9 mouse cellular contexts compared by ENCODE assay signal in the genomic region with DNA sequence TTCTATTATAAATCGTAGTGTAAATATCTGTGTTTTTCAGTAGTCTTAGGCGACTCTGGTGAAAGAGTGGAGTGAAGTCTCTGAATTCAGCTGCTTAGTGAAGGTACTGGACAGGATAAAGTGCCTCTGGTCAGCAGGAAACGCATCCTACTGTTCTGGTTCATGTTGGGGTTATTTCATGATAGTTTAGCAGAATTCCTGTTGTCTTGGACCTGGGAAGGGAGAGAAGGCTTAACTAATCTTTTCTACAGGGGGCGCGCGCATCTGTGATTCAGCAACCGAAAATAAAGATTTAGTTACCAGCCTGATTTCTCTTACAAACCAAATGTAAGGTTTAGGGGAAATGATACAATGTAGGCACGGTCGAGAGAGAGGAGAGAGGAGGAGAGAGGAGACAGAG. TPM values are rescaled to one million over a fixed set of nuclear protein-coding genes. Genes with fewer than 3 reads are reported as not detected.
DNase-seq lines count a peak whose midpoint lies in the region; ATAC-seq and TF ChIP-seq lines count a peak whose summit lies in the region.
"Had no signal": no experiment of that assay in that cellular context is flagged by ENCODE, and none has a peak within 500 bp of the region (broad histone marks: within the 10 kb centered on the region; RNA-seq: fewer than 3 reads in every experiment).

No protein-coding gene starts in this region.

- TF ChIP-seq EP300 in heart, postnatal 0 days (IDR thresholded peaks at IDR 0.05; ENCODE audit: low read depth) = no peak

- H3K9ac ChIP-seq in heart, postnatal 0 days (replicated peaks; ENCODE audit: low read depth, low read length) = peak overlapping the region; percentile 64

- 14% methylated on average over 9 of the region's 9 CpGs for WGBS in heart, postnatal 0 days

- no peak for ATAC-seq in heart, postnatal 0 days (ENCODE audit: insufficient read depth, low read depth)

- peak; percentile 24; the same call in 1 of the 2 replicates for TF ChIP-seq CTCF in heart, postnatal 0 days (IDR thresholded peaks at IDR 0.05; ENCODE audit: low read depth)

- H3K4me3 ChIP-seq in heart, postnatal 0 days (ENCODE audit: low read depth, low read length) = peak overlapping the region; percentile 99

- H3K27ac ChIP-seq in heart, postnatal 0 days (ENCODE audit: low read depth) = peak overlapping the region; percentile 99

- DNase-seq in cerebellum, adult 8-10 months = peak; percentile 35
- DNase-seq in cerebellum, postnatal 4 days (ENCODE audit: low spot score in 2 of 2) = no peak
- DNase-seq in B cell, adult 2 months = peak; percentile 44 to 52
- DNase-seq in embryo, embryonic 9.5 days (ENCODE audit: extremely low spot score) = peak; percentile 45
- peak; percentile 60 for DNase-seq in heart, postnatal 0 days (ENCODE audit: low spot score)
- peak; percentile 60 to 77 for DNase-seq in kidney, postnatal 25 days
- DNase-seq in lung, postnatal 36 days = peak; percentile 81
- DNase-seq in thymus, postnatal 25 days = peak; percentile 51

- no peaks in the 10 kb centered on the region for H3K27me3 ChIP-seq in heart, postnatal 0 days (ENCODE audit: control insufficient read depth, insufficient read depth, low read length)

- peaks cover 26% of the 10 kb centered on the region; the same call in 1 of the 2 replicates for H3K4me1 ChIP-seq in heart, postnatal 0 days (ENCODE audit: control insufficient read depth, insufficient read depth)

- peak overlapping the region; percentile 86 for H3K4me2 ChIP-seq in heart, postnatal 0 days (ENCODE audit: low read depth, low read length)

- no peaks in the 10 kb centered on the region for H3K9me3 ChIP-seq in heart, postnatal 0 days (replicated peaks; ENCODE audit: control insufficient read depth, low read length)

- H3K36me3 ChIP-seq in heart, postnatal 0 days (replicated peaks; ENCODE audit: control insufficient read depth, insufficient read depth, low read length) = peaks cover 15% of the 10 kb centered on the region

RNA-seq across cellular contexts. Expression of a gene that starts 0.9 kb away (rescaled TPM):
- total RNA-seq in heart, postnatal 0 days (2014; rRNA removed; ENCODE audit: low replicate concordance) = 1,358 and 1,465 TPM in 2 replicates
- polyA plus RNA-seq in heart, postnatal 0 days (2015; fragmentation: Nextera tagmentation; extraction: Ambion mirVana) = 616 and 625 TPM in 2 replicates

RNA-seq across cellular contexts. Expression of a gene that starts 4.1 kb away (rescaled TPM):
- not detected in 2 replicates for total RNA-seq in heart, postnatal 0 days (2014; rRNA removed; ENCODE audit: low replicate concordance)
- polyA plus RNA-seq in heart, postnatal 0 days (2015; fragmentation: Nextera tagmentation; extraction: Ambion mirVana) = 0.36 and 0.55 TPM in 2 replicates
- total RNA-seq: layer of hippocampus, adult 18-20 months had no signal

RNA-seq across cellular contexts. Expression of a gene that starts 5.0 kb away (rescaled TPM):
- 1.6 and 4.1 TPM in 2 replicates for total RNA-seq in heart, postnatal 0 days (2014; rRNA removed; ENCODE audit: low replicate concordance)
- 105 and 111 TPM in 2 replicates for polyA plus RNA-seq in heart, postnatal 0 days (2015; fragmentation: Nextera tagmentation; extraction: Ambion mirVana)

RNA-seq across cellular contexts. Expression of a gene that starts 8.4 kb away (rescaled TPM):
- 0.39 TPM in 1 of 2 replicates, not detected in the other for total RNA-seq in heart, postnatal 0 days (2014; rRNA removed; ENCODE audit: low replicate concordance)
- polyA plus RNA-seq in heart, postnatal 0 days (2015; fragmentation: Nextera tagmentation; extraction: Ambion mirVana) = 0.04 and 0.12 TPM in 2 replicates

RNA-seq across cellular contexts. Expression of a gene that starts 25.7 kb away (rescaled TPM):
- total RNA-seq in heart, postnatal 0 days (2014; rRNA removed; ENCODE audit: low replicate concordance) = 13.4 and 15.0 TPM in 2 replicates
- polyA plus RNA-seq in heart, postnatal 0 days (2015; fragmentation: Nextera tagmentation; extraction: Ambion mirVana) = 35.9 and 36.4 TPM in 2 replicates

Comparison
In these comparisons a context has a peak if more than half of its experiments do, and no peak if none do; other contexts are left out.
1. DNase-seq: peak in cerebellum, adult 8-10 months (single experiment), B cell, adult 2 months (2 of 2), embryo, embryonic 9.5 days (single experiment), heart, postnatal 0 days (single experiment), kidney, postnatal 25 days (2 of 2), lung, postnatal 36 days (single experiment) and thymus, postnatal 25 days (single experiment); none in cerebellum, postnatal 4 days (0 of 2).